Mouse (Mus musculus) erythroblast, adult 5-6 weeks (primary cell): ENCODE results near the gene Mtmr12. TPM values are rescaled to one million over a fixed set of nuclear protein-coding genes. Genes with fewer than 3 reads are reported as not detected.
A peak's percentile ranks its signal among the peaks of the same experiment; 100 is the strongest.

Experiments used
- ATAC-seq: replicated peaks from 2 replicates; pipeline ENCODE4 v1.8.0; 2016; ENCODE audit warnings: moderate number of reproducible peaks, mild to moderate bottlenecking, moderate TSS enrichment, inconsistent platforms; ENCODE audit not compliant: poor library complexity, low FRiP score, severe bottlenecking
- total RNA-seq, 2 experiments: library from RNA; stranded (forward) in 1 of 2; stranded (reverse) in 1 of 2; fragments of 150-400 nt in 1 of 2; fragments of 200-764, 138-1000 nt in 1 of 2; gene quantifications; 2 replicates each; pipeline versions ENCODE4 v1.2.3 to v1.2.4; 2015 to 2017; ENCODE audit warnings: low replicate concordance in 2 of 2

Gene Mtmr12
- total RNA-seq, 2 experiments from 2014 or later, result 3.8 to 5.7 TPM

DNA sequence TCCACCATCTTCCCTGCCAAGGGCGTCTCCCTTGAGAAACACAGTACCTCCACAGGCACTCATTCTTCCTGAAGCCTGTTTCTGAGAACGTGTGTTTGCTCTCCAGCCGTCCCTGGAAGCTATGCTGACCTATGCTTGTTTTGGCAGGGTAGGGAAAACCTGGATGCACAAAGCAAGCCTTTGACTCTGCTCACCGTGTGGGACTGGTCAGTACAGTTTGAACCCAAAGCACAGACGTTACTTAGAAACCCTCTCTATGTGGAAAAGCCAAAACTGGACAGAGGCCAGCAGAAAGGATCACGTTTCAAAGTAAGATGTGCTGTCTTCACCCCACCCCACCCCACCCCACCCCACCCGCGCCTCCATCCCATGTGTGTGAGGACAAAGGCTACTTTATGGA is 61.6 kb downstream of the Mtmr12 start:
- no peak for ATAC-seq

GRCm38 (mm10) chr15:12268021-12268420 is 63.2 kb downstream of the Mtmr12 start:
- ATAC-seq, result peak; percentile 64

DNA sequence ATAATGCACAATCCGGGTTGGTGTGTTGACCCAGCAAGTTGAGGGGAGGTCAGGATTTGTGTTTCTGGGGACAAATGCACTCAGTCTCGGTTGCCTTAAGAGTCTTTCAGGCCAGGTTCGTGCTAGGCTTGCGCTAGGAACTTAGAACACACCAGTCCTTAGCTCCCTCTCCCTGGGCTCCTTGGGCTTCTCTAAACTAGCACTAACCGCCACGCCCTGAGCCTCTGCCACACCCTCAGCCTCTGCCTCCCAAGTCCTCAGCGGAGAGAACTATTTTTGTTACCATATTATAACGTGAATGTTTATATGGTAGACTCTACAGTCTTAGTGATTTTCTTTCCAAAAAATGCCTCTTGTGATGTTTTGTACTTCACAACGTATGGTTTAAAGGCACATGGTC is 66.5 kb downstream of the Mtmr12 start:
- no peak for ATAC-seq

DNA sequence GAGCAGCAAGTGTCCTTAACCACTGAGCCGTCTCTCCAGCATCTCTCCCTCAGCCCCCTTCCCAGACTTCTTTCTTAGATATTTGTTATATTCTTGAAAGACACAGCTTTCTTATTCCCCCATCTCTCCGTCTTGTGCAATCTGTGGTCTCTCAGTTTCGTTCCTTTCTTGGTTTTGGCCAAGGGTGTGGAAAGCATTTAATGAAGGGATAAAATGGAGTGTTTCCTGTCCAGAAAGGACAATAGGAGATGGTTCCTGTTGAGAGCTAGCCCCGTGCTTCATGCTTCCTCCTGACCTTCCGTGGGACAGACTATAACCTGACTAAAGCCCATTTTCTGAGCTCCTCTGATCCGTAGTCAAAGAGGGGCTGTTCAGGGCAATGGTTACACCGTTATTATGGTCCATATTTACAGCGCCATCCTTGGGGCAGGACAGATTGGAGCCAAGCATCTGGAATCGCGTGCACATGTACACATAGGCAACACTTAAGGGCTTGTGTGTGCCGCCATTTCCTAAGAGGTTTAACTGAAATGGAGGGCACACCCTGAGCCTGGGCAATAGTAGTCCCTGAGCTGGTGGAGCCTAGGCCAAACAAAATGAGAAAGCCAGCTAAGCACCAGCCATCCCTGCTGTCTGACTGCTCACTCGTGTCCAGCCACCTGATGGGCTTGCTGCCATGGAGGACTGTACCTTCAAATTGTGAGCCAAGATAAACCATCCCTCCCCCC is 68.7 kb downstream of the Mtmr12 start:
- no peak for ATAC-seq

GRCm38 (mm10) chr15:12274053-12274769 is 69.4 kb downstream of the Mtmr12 start:
- no peak for ATAC-seq

- ATAC-seq, result no peak
Measured at GRCm38 (mm10) chr15:12275091-12275623, 70.3 kb downstream of the Mtmr12 start.

DNA sequence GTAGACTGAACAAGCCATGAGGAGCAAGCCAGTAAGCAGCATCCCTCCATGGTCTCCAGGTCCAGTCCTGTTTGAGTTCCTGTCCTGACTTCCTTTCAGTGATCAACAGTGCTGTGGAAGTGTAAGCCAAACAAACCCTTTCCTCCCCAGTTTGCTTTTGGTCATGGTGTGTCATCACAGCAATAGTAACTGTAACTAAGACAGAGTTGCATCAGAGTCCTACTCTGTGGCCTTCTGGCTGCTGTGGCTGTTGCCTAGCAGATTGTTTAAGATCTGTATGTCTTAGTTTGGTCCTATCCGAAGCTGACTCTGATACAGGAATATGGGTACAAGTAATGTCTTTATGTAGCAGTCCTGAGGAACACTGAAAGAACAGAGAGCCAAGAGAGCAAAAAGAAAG is 75.0 kb downstream of the Mtmr12 start:
- ATAC-seq, result no peak

GRCm38 (mm10) chr15:12284794-12285534 is 80.1 kb downstream of the Mtmr12 start:
- no peak for ATAC-seq

DNA sequence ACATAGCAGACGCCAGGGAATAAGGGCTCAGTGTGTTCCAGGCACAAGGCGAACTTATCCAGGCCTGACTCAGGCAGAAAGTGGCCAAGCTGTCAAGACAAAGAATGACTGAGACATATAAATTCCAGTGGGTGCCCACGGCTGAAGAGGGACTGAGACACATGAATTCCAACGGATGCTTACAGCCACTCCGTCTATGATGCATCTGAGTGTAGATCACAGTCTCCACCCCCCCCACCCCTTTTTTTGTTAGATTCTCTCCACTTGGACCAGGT is 80.6 kb downstream of the Mtmr12 start:
- no peak for ATAC-seq

- ATAC-seq, result no peak
Measured at GRCm38 (mm10) chr15:12290330-12290729, 85.5 kb downstream of the Mtmr12 start.

GRCm38 (mm10) chr15:12291757-12292156 is 86.9 kb downstream of the Mtmr12 start:
- ATAC-seq, result no peak

DNA sequence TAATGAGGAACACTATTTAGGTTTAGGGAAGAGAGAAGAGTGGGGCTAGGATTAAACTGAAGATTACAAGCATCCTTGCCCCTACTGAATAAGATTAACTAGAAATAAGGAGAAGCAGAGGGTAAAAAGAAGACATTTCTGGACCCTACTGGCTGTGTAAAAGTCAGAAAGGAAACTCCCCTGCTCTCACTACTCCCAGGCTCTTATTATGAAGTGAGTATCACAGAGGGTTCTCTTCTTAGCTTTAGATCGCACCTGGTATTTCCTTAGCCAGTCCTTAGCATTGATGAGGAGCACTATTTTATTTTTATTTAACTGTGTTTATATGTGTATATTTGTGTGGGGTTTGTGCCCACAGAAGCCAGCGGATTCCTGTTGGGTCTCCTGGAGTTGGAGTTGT is 91.4 kb downstream of the Mtmr12 start:
- ATAC-seq, result no peak

GRCm38 (mm10) chr15:12298231-12298737 is 93.5 kb downstream of the Mtmr12 start:
- ATAC-seq, result no peak

GRCm38 (mm10) chr15:12301771-12302170 is 96.9 kb downstream of the Mtmr12 start:
- no peak for ATAC-seq

GRCm38 (mm10) chr15:12306188-12307071 is 101.6 kb downstream of the Mtmr12 start:
- ATAC-seq, result peak; percentile 56

DNA sequence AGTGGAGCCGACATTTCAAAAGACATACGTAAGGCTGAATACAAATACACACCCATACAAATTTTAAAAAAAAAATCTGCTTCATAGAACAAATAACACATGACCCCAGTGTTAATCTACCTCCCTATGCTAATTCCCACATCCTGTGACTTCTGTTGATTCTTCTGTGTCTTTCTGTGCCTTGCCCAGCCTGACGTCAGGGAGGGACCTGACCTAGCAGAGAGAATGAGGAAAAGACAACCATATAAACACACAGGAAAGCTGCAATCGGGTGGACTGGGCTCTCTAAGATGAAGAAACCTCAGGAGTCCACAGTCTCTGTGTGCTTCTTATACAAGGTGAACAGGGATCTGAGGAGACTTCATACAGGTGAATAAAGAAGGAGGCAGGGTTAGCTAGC is 102.3 kb downstream of the Mtmr12 start:
- no peak for ATAC-seq

DNA sequence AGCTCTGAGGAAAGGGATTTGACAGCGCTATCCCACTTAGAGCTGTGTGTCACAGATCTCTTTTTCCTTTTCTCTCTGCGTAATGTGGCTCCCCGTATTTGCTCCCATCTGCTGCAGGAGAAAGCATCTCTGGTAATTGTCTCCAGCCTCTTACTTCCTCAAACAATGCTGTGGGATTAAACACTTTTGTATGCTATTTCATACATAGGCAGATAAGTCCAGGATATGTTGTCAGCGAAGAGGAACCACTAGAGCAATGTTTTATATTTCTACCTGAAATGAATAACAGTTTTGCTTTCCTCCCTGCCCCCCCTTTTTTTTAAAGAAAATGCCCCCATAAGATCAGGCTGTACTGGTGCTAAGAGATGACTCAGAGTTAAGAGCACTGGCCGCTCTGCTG is 103.7 kb downstream of the Mtmr12 start:
- ATAC-seq, result no peak

DNA sequence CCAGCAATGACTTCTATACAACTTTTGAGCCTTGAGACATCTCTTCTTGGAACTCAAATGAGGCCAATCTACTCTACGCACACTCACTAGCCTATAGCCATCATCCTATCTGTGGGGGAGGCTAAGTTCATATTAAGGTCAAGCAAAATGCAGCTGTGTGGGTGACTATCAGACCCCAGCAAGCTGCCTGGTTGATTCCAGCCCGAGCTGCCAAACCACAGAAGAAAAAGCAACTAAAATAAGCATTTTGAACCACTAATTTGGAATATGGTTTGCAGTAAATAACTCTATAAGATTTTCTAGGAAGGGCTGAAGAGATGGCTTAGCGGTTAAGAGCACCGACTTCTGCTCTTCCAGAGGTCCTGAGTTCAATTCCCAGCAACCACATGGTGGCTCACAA is 105.8 kb downstream of the Mtmr12 start:
- no peak for ATAC-seq

- ATAC-seq, result no peak
Measured at GRCm38 (mm10) chr15:12311465-12311864, 106.6 kb downstream of the Mtmr12 start.

GRCm38 (mm10) chr15:12313255-12313654 is 108.4 kb downstream of the Mtmr12 start:
- no peak for ATAC-seq
